Mouse (Mus musculus) gonadal fat pad, adult 2 months (tissue): ENCODE measurements at regions not wholly inside any gene's neighbourhood (a gene's known extent, or its start where the extent isn't known, plus 50 kb on each side); places are given as distances from the start of the nearest gene placed in this dataset.
A peak's percentile ranks its signal among the peaks of the same experiment; 100 is the strongest.

ENCODE experiments used
- DNase-seq: peaks from one replicate; pipeline ENCODE4 v3.0.0-alpha.2; 2012; ENCODE audit warnings: low read depth

GRCm38 (mm10) chr10:98838926-98839679 lies 75.1 kb upstream of the Atp2b1 start:
- DNase-seq: no peak

GRCm38 (mm10) chr10:98839963-98840362 lies 74.2 kb upstream of the Atp2b1 start:
- no peak for DNase-seq

- DNase-seq: no peak
These were observed 73.8 kb upstream of the Atp2b1 start for GRCm38 (mm10) chr10:98840411-98840810.

- no peak for DNase-seq
These were observed 73.0 kb upstream of the Atp2b1 start for GRCm38 (mm10) chr10:98840957-98841831.

GRCm38 (mm10) chr10:98841860-98842259 lies 72.3 kb upstream of the Atp2b1 start:
- DNase-seq: no peak

GRCm38 (mm10) chr10:98842721-98843120 lies 71.5 kb upstream of the Atp2b1 start:
- no peak for DNase-seq

- DNase-seq: no peak
These were observed 64.4 kb upstream of the Atp2b1 start for GRCm38 (mm10) chr10:98849851-98850250.

GRCm38 (mm10) chr10:98857395-98857794 lies 56.8 kb upstream of the Atp2b1 start:
- DNase-seq: peak; percentile 79

GRCm38 (mm10) chr10:98861521-98861920 lies 52.7 kb upstream of the Atp2b1 start:
- no peak for DNase-seq

- DNase-seq: no peak
These were observed 51.5 kb upstream of the Atp2b1 start for GRCm38 (mm10) chr10:98862712-98863111.

GRCm38 (mm10) chr10:98864384-98864783 lies 49.8 kb upstream of the Atp2b1 start:
- DNase-seq: no peak
